ENCODE assay signal across 20 mouse cellular contexts in the genomic region with DNA sequence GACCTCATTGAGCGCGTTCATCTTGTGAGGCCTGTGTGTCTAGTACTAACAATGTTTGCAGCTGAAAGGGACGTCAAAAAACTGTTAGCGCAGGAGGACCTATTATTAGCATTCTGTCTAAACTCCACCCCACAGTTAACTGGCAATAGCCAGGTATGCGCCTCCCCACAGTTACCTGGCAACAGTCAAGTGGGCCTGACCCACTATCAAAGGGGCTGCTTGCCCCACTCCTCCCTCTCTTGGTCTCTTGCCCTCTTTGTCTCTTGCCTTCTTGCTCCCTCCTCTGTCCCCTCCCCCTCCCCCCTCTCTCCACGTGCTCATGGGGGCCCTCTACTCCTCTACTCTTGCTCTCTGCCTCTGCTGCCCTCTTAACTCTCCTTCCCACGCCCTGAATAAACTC.
A peak's percentile ranks its signal among the peaks of the same experiment; 100 is the strongest.
DNase-seq lines count a peak whose midpoint lies in the region; ATAC-seq and TF ChIP-seq lines count a peak whose summit lies in the region.
"Had no signal": no experiment of that assay in that cellular context is flagged by ENCODE, and none has a peak within 500 bp of the region (broad histone marks: within the 10 kb centered on the region; RNA-seq: fewer than 3 reads in every experiment).

No protein-coding gene starts in this region.

- peaks cover 35% of the 10 kb centered on the region in 2 experiments for H3K4me1 ChIP-seq in heart, embryonic 14.5 days (ENCODE audit: control insufficient read depth in 2 of 2, insufficient read depth in 2 of 2, low read length in 2 of 2)
- H3K4me1 ChIP-seq in lung, embryonic 15.5 days = peaks cover 22% of the 10 kb centered on the region
- H3K4me1 ChIP-seq in hindbrain, postnatal 0 days (ENCODE audit: insufficient read depth, low read length) = peaks cover 3% of the 10 kb centered on the region

- no peak for ATAC-seq in heart, embryonic 14.5 days (ENCODE audit: insufficient number of reproducible peaks, insufficient read depth, low FRiP score, low read depth)
- peak; percentile 62 for ATAC-seq in lung, embryonic 15.5 days (ENCODE audit: borderline replicate concordance, extremely low read depth, low FRiP score, low TSS enrichment)
- ATAC-seq in hindbrain, postnatal 0 days = no peak
- ATAC-seq: forebrain, embryonic 16.5 days; hindbrain, embryonic 16.5 days had no signal

- 0 out of 2 replicates have a peak overlapping the region, but pooled peaks have one; percentile 13 for H3K4me2 ChIP-seq in heart, embryonic 14.5 days (ENCODE audit: low read length)
- H3K4me2 ChIP-seq in lung, embryonic 15.5 days = no peak overlapping the region
- H3K4me2 ChIP-seq in hindbrain, postnatal 0 days (ENCODE audit: low read depth, low read length) = no peak overlapping the region
- H3K4me2 ChIP-seq: embryonic facial prominence, embryonic 13.5 days; forebrain, embryonic 12.5 days; hindbrain, embryonic 12.5 days had no signal

- no peak for DNase-seq in heart, adult 9 months (ENCODE audit: low spot score in 2 of 2)
- DNase-seq in lung, postnatal 14 days = no peak
- DNase-seq in ZHBTc4 (ENCODE audit: low read depth, low spot score) = peak; percentile 65
- peak; percentile 38 for DNase-seq in lung, postnatal 36 days
- DNase-seq in hindbrain, postnatal 0 days (ENCODE audit: low spot score) = no peak
- DNase-seq: adrenal gland, postnatal 14 days; cerebellum, adult 18-20 months; cerebellum, adult 9-11 months; cerebellum, postnatal 36 days; gastrocnemius, postnatal 10 days; heart, adult 2 months; heart, postnatal 4 days had no signal

- 0 out of 4 replicates have a peak overlapping the region, but pooled peaks of 1 of the 2 experiments have one; percentile 9 for H3K27ac ChIP-seq in heart, embryonic 14.5 days (replicated peaks in 1 of 2; ENCODE audit: control insufficient read depth in 1 of 2, insufficient read depth in 1 of 2, low read depth in 2 of 2, low read length in 2 of 2)
- H3K27ac ChIP-seq in lung, embryonic 15.5 days = no peak overlapping the region
- no peak overlapping the region for H3K27ac ChIP-seq in hindbrain, postnatal 0 days
- H3K27ac ChIP-seq: embryonic facial prominence, embryonic 13.5 days; forebrain, embryonic 12.5 days; heart, adult 2 months; hindbrain, embryonic 12.5 days had no signal

- WGBS in heart, embryonic 14.5 days = 35% methylated on average over 7 of the region's 7 CpGs
- WGBS in lung, embryonic 15.5 days = 56% methylated on average over 7 of the region's 7 CpGs
- 72% methylated on average over 7 of the region's 7 CpGs for WGBS in hindbrain, postnatal 0 days

- no peak overlapping the region for H3K9ac ChIP-seq in heart, embryonic 14.5 days (ENCODE audit: low read length)
- H3K9ac ChIP-seq in lung, embryonic 15.5 days = no peak overlapping the region
- no peak overlapping the region for H3K9ac ChIP-seq in hindbrain, postnatal 0 days (replicated peaks; ENCODE audit: low read length)
- H3K9ac ChIP-seq: embryonic facial prominence, embryonic 13.5 days; forebrain, embryonic 12.5 days; hindbrain, embryonic 12.5 days had no signal

- TF ChIP-seq CTCF in hindbrain, postnatal 0 days (IDR thresholded peaks at IDR 0.05; ENCODE audit: low read depth) = no peak

- H3K36me3 ChIP-seq in heart, embryonic 14.5 days (ENCODE audit: control insufficient read depth, insufficient read depth, low read length) = no peaks in the 10 kb centered on the region
- H3K36me3 ChIP-seq in lung, embryonic 15.5 days = no peaks in the 10 kb centered on the region
- H3K36me3 ChIP-seq in hindbrain, postnatal 0 days (ENCODE audit: insufficient read depth, low read length) = no peaks in the 10 kb centered on the region
- H3K36me3 ChIP-seq: embryonic facial prominence, embryonic 13.5 days; forebrain, embryonic 12.5 days; hindbrain, embryonic 12.5 days had no signal

- H3K9me3 ChIP-seq in heart, embryonic 14.5 days (ENCODE audit: control insufficient read depth, low read length) = no peaks in the 10 kb centered on the region
- H3K9me3 ChIP-seq in lung, embryonic 15.5 days = no peaks in the 10 kb centered on the region
- H3K9me3 ChIP-seq in hindbrain, postnatal 0 days (ENCODE audit: low read length) = no peaks in the 10 kb centered on the region
- H3K9me3 ChIP-seq: embryonic facial prominence, embryonic 13.5 days; forebrain, embryonic 12.5 days; hindbrain, embryonic 12.5 days had no signal

- no peaks in the 10 kb centered on the region for H3K27me3 ChIP-seq in heart, embryonic 14.5 days (ENCODE audit: control insufficient read depth, insufficient read depth, low read length)
- no peaks in the 10 kb centered on the region for H3K27me3 ChIP-seq in lung, embryonic 15.5 days
- H3K27me3 ChIP-seq in hindbrain, postnatal 0 days (ENCODE audit: insufficient read depth, low read length) = no peaks in the 10 kb centered on the region
- H3K27me3 ChIP-seq: CH12.LX; embryonic facial prominence, embryonic 13.5 days; forebrain, embryonic 12.5 days; hindbrain, embryonic 12.5 days had no signal

- no peak overlapping the region for H3K4me3 ChIP-seq in heart, embryonic 14.5 days (ENCODE audit: control insufficient read depth in 1 of 2, insufficient read depth in 1 of 2, low read depth in 1 of 2, low read length in 2 of 2)
- H3K4me3 ChIP-seq in lung, embryonic 15.5 days = no peak overlapping the region
- H3K4me3 ChIP-seq in hindbrain, postnatal 0 days (ENCODE audit: low read length) = no peak overlapping the region
- H3K4me3 ChIP-seq: embryonic facial prominence, embryonic 13.5 days; forebrain, embryonic 12.5 days; heart, adult 2 months; hindbrain, embryonic 12.5 days had no signal

Comparison
In these comparisons a context has a peak if more than half of its experiments do, and no peak if none do; other contexts are left out.
1. DNase-seq: peak in ZHBTc4 (single experiment) and lung, postnatal 36 days (single experiment); none in heart, adult 9 months (0 of 2), lung, postnatal 14 days (single experiment) and hindbrain, postnatal 0 days (single experiment).